Mouse (Mus musculus): ENCODE measurements at regions not wholly inside any gene's neighbourhood (a gene's known extent, or its start where the extent isn't known, plus 50 kb on each side); places are given as distances from the start of the nearest gene placed in this dataset.
A peak's percentile ranks its signal among the peaks of the same experiment; 100 is the strongest.

- DNase-seq (ENCODE audit: low spot score): no peak
These were observed 545.3 kb downstream of the Stim2 start for GRCm38 (mm10) chr5:54543556-54544061.

- DNase-seq (ENCODE audit: low spot score): no peak
These were observed 580.2 kb downstream of the Stim2 start for GRCm38 (mm10) chr5:54578519-54578918.

GRCm38 (mm10) chr5:54579458-54579857 lies 581.2 kb downstream of the Stim2 start:
- no peak for DNase-seq (ENCODE audit: low spot score)

- no peak for DNase-seq (ENCODE audit: low spot score)
These were observed 583.9 kb downstream of the Stim2 start for GRCm38 (mm10) chr5:54582175-54582574.

GRCm38 (mm10) chr5:54588332-54589020 lies 590.2 kb downstream of the Stim2 start:
- peak; percentile 5 for DNase-seq (ENCODE audit: low spot score)

GRCm38 (mm10) chr5:54610957-54611356 lies 612.7 kb downstream of the Stim2 start:
- no peak for DNase-seq (ENCODE audit: low spot score)

- no peak for DNase-seq (ENCODE audit: low spot score)
These were observed 624.4 kb downstream of the Stim2 start for GRCm38 (mm10) chr5:54622733-54623132.

GRCm38 (mm10) chr5:54632281-54632680 lies 634.0 kb downstream of the Stim2 start:
- DNase-seq (ENCODE audit: low spot score): peak; percentile 7
